Mouse (Mus musculus) induced T-regulatory cell, adult 2 months (primary cell): ENCODE data around the gene Neil3.
"Not testable (repeated sequence)": the region's sequence is repeated elsewhere in the genome, so short reads cannot be mapped to it uniquely, and the experiment has no call there.

Experiments
- DNase-seq: peaks from one replicate; pipeline ENCODE4 v3.0.0-alpha.2; 2012; ENCODE audit warnings: low read depth

Neil3 gene

DNA sequence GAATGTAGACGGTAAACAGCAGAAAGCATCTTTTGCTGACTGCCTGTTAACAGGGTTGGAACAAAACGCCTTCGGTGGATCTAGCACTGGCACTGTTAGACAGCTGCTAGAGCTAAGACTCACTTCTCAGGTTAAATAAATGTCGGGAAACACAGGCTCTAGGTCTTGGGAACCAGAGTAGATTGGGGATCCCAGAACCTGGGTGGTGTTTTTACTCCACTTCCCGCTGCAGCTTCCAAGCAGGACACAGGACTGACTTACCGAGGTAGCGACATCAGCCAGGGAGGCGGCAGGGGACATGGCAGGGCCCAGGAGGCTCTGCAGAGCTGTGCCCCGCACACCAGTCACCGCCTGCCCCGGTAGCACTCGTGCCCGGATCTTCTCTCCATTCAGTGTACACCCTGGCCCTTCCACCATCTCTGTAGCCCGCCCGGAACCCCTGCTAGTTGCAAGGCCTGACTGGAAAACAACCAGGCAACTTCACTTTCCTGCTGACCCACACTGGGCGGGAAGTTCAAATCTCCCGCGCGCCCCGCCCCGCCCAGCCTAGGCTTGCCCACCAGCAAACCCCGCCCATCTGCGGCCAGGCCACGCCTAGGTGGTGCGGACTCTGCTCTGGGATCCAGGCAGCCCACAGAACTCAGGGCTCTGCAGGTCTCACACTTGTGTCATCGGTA lies at the start of gene Neil3:
TSS of gene Neil3 (minus strand) at position 571 of the 677 bp plus-strand sequence.
- DNase-seq, result peak; percentile 88

DNA sequence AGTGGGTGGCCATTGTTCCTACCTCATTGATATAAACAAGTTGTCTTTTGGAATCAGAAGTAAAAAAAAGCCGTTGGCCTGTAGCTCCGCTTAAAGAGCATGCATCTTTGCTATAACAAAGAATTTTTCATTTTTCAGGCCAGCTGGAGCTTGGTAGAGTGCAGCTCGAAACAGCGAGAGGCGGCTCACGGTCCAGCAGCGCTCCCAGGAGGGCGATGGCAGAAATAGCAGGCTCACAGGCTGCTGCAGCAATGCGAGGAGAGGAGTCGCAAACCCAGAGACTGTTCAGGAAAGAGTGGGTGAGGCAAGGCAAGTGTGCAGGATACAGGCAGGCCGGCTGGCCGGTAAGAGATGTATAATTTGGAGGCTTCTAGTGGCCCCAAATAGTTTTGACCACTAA lies 42.0 kb upstream of the Neil3 start:
- no peak for DNase-seq

DNA sequence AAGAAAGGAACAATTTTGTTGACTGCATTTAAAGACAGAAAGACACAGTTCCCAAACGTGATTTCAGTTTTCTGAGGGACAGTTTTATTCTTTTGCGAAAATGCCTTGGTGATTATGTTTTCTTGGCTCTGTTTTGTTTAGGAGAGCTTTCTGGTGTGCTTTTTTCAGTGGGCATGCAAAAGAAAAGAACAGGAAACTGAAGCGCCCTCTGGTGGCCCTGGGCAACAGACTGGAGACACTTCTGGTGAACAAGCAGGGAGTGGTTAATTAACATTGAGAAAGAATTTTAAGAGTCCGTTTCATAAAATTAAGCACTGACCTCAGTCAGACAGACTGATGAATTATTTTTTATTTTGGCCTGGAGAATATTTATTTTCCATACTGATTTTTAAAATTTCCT lies 25.1 kb upstream of the Neil3 start:
- DNase-seq, result peak; percentile 72

DNA sequence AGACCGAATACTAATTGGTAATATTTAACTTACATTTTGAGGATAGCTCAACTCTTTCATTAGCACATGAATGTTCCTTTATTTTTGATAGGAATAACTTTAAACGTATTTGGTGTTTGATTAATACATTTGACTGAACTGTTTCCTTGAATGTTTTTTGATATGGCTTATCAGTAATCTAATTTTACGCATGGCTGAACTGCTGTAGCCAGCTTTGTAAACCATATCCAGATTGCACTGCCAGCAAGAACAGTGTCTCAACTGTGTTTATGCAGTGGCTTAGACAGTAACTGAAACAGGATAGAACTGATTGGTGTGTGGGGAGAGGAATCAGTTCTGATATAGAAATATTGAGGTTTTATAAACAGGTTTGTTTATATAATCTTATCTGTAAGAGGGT lies 22.6 kb upstream of the Neil3 start:
- no peak for DNase-seq

DNA sequence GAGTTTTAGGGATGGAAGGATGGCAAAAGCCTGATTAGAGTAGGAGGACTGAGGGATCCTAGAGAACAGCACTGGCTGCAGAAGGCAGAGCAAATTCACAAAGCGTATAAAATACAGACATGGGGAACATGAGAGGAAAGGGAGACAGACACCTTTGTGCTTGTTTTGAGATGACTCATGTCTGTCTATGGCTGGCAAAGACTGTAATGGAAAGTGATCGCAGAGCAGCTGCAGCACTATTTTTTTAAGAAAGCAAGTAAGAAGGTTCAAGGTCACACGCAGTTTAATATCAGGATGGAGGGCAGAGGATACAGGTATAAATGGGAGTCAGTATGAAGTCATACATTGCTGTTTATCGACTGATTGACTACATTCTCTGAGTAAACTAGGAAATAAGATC lies 8.2 kb downstream of the Neil3 start:
- DNase-seq, result peak; percentile 29

DNA sequence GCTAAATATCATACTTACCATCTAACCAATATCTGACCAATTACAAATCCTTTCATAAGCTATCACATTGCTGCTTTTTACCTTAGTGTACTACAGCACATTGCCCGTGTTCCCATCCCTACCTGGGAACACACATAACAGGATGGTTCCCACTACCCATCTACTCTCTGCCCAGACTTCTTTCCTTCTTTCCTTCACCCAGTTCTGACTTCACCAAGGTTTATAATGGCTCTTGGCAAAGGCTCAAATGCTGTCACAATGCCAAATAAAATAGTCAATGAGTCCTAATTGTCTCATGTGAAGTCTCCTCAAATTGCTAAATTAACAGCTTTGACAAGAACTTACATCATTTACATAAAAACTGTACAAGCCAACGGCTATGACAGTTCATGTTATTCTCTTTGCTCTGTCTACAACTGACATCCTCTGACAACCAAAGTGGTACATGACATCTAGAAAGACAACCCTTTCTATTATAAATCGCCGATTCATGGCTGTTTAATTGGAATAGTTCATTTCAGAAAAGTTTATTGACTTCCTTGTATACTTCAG lies 9.9 kb downstream of the Neil3 start:
- no peak for DNase-seq

DNA sequence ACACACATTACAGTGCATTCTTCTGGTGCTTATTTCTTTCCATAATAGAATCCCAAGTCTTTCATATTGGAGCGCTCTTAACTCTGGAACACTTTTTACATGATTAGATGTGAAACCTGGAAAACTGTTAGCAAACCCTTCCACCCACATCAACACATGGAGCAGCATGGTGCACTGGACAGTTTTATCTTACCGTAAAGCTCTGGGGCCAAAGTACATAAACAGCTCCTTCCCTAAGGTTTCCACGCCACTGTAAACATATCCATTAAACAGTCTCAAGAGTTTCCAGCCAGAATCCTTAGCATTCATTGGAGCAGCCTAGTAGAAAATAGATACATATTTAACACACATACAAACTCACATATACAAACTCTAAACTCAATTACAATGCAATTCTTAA lies 15.4 kb downstream of the Neil3 start:
- DNase-seq, result no peak

DNA sequence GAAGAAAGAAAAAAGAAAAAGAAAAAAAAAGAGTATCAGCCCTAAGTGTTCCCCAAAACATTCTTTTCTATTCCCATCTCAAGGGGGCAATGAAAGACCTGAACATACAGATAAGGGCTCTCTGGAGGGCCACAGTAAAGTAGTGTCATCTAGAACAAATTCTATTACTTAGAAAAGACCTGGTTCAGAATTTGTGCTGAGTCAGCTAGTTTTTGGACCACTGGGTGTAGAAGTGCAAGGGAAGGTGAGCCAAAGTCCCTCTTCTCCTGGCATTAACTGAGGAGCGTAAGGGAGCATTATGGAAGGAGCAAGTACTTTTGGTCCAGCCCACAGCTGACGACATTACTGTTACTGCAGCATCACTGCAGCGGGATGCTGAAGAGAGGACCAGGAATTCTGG lies 19.7 kb downstream of the Neil3 start:
- DNase-seq, result no peak

DNA sequence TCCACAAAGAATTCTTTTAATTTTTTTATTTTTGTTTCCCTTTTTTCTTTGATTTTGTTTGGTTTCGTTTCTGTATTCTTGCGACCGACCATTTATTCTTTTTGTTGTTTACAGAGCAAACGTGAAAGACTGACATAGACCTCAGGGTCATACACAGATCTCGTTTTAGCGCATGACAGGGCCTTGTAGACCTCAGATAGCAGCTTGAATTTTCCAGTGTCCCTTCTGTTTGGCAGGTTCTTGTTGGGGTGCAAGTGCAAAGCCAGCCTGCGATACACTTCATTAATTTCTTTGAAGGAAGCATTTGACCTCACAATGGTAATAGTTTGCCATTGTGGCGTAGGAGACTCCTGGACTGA lies 24.6 kb downstream of the Neil3 start:
- no peak for DNase-seq

DNA sequence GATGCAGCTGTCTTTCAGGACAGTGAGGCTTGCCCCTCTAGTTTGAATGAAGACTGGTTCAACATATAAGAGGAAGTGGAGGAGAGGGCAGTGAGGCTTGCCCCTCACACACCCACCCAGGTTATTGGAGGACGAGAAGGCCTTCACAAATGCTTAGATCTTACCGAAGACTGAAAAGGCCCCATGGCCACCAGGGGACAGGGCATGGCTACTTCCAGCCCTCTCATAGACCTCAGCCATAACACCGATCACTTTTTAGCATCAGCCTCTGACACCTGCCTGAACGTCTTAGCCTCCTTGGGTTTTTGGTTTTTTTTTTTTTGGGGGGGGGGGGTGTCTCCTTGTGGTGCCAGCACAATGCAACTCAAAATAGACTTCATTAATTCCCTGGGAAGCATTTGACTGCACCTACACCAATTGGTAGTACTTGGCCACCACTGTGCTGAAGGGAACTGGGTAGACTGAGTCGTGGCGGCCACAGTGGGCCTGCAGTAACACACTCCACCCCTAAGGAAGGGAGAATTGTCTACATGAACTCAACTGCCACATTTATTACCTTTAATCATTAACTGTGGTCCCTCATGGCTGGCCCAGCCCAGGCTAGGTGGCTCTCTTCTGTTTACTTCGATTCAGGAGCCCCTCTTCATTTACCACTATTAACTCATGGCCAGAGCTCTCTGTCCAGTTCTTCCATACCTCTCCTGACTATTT lies 25.1 kb downstream of the Neil3 start:
- DNase-seq, result no peak

DNA sequence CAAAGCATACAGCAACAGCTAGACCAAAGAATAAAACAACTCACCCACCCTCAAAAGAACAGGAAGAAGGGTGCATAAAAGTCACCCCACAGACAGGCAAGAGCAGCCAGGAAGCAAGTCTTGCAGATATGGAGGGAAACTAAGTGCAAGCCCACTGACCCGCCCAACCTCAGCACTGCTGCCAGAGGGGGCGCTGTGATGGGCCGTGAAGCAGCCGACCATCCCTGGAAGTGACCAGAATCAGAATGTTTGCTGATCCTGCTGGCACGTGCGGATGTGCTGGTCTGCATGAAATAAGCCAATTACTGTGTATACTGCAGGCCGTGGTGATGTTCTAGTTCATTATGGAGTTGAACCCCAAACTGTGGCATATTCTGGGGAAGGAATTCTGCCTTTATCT lies 26.6 kb downstream of the Neil3 start:
- peak; percentile 14 for DNase-seq

DNA sequence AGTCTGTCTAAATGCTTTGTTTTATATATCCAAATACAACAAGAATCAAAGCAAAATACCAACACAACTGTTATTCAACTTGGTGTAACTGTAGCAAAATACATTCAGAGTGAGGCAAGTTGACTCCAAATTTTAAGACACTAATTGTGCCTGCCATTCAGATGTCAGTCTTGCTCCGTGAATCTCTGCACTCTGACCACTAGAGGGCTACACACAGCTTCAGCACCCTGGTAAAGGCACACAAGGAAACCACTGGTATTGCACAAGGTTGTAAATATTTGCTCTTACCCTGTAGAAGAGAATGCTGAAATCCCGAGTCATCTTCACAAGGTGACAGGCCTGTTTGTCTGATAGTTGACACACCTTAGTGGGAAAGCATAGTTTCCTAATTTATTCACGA lies 31.8 kb downstream of the Neil3 start:
- peak; percentile 71 for DNase-seq

DNA sequence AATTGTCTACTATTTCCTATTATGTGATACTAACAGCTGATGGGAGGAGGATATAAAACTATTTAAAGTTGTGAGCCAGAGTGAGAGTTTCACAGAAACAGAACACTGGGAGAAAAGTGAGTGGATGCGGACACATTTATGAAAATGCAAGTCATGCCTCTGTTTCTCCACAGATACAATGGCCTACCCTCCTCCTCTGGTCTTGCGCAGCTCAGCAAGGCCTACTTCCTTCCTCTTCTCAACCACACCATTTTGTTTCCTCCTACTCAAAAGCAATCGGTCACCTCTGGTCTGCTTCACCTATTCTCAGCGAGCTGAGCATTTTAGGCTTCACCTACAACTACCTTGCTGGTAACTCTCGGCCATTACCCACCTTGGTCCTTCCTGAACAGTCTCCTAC lies 34.0 kb downstream of the Neil3 start:
- no peak for DNase-seq

DNA sequence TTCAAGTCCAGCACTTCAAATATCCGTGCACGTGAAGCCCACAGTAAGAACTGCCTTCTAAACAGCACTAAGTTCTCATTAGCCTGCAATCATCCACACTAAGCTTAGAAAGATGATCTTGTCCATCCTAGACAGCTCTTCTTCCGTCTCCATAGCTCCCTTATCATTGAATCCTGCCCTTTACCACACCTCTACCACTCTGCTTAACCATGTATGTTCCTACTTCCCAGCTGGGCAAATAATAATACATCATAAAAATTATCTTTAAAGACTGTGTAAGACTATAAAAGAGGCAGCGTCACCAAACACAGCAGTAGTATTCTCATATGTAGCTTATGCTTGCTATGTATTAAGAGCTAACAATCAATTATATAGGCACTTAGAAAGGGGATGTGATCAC lies 35.2 kb downstream of the Neil3 start:
- DNase-seq, result no peak

DNA sequence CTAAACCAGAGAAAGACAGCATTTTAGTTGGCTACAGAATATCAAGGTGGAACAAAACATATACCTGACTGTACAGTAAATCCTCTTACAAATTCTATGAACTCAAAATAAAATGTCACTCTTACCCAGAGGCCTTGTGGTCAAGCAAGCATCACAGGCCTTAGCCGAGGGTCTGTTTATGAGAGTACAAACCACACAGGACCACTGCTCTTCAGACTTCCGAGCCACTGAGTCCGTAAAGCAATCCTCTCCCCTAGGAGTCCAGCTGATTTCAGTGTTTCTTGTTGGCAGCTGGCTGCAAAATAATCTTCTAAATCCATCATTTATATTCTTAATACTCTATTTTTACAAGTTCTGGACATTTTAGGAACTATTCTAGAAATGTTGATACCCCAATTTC lies 38.0 kb downstream of the Neil3 start:
- no peak for DNase-seq

DNA sequence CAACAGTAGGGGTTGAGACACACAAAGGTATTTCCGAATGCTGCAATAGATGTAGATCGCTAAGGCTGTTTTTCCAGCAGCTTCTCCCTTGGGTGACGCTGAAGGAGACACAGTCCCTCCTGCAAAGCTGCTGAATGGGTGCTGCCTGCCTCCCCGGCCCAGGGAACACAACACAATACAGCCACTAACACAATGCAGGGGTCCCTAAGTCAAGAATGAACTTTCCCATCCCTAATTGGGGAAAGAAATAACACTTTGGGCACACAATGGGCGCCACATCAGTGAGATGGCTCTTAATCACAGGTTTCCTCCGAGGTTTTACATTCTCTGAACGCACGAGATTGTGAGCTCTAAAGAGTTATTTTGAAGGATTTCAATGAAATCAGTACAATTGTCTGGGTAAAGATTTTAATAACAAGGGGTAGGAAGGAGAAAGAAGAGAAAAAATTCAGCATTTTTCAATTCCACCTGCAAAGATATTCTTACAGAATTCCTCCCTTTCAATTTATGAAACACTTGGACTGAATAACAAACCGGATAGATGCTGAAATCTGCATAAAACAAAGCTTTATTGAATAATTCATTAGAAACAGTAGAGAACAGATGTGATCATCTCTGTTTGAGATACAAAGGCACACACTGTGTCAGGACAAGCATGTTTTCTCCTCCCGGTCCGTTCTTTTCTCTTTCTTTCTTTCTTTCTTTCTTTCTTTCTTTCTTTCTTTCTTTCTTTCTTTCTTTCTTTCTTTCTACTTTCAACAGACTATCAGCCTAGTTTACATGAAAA lies 38.6 kb downstream of the Neil3 start:
- no peak for DNase-seq

DNA sequence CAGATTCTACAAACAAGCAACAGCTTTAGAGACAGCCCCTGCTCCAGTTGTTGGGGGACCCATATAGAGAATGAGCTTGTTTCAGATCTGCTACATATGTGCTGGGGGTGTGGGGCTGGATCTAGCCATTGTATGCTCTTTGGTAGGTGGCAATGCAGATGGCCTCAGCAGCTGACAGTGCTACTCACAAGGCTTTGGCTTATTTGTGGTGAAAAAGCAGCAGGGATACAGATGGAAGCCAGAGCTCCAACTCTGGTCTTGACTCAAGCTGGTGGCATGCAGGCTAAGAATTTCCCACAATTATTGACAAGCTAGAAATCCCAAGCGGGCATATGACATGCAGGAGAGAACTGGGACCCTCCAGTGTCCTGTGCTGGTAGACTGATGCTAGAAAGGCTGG lies 40.8 kb downstream of the Neil3 start:
- DNase-seq, result no peak

DNA sequence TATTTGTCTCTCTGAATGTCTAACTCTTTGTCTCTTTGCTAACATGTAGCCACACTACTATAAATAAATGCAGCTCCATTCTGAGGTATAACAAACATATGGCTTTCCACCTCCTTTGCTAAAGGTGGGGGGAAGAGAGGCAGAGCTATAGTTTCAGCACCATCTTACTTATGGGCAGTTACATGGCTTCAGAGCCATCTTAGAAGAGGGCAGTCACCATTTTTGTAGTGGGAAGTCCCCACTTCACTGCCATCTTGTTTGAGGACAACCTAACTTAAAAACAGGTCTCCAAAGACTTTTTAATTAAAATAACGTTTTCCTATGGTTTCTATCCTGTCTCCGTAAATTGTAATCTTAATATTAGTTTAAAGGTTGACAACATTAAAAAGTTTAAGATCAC lies 47.1 kb downstream of the Neil3 start:
- no peak for DNase-seq

DNA sequence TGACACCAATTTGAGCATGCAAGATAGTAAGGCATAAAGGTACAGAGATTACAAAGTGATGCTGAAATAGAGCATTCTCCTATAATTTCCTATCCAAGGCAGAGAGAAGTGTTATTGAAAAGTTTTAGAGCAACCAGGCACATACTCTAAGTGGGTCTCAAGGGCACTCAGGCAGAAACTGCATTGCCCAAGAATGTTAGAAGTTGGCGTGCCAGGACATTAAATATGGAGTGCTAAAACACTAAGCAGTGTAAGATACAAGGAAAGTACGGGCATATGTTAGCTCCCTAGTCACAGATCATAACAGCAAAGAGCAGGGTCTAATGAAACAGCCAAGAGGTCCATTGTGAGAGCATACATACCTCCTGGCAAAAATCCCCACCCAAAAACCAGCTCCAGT lies 65.3 kb downstream of the Neil3 start:
- DNase-seq, result no peak

DNA sequence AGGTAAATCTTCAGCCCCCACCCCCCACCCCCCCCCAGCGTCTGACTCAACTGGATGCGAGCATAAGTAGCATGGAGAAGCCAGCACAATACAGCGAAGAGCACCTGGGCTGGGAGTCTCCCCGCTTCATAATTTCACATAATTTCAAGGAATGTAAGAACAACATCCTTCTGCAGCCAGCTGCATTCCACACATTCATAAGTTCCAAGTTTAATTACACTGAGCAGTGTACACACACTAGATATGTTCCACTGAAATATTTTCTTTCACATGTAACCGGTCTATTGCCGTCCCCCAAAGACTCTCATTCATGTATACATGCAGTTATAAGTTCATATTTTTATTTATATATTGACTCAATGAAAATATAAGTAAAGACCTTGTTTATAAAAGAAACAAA lies 72.6 kb downstream of the Neil3 start:
- DNase-seq, result no peak

DNA sequence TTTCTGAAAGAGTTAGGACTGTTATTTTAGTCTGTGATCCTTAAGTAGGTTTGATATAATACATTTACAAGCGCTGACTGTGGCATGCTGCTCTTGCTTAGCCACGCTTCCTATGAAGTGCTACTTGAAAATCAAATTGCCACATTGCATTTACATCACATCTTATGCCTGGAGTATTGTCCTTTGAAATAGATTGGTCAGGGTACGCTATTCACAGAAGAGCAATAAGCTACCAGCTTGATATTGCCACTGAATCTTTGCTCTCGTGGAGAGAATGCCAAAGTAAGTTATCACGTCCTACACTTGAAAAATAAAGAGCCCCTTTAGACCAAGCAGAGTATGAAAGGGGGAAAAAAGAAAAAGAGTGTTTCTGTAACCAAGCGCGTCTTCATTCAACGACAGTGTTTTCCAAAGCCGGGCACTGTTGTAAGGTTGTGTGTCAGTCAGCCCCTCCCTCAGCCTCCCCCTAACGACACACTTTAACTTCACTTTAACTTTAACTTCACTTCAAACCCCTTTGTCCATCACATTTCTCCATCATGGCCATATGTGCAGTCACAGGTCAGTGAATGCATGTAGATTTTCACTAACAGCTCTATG lies 76.3 kb downstream of the Neil3 start:
- no peak for DNase-seq

DNA sequence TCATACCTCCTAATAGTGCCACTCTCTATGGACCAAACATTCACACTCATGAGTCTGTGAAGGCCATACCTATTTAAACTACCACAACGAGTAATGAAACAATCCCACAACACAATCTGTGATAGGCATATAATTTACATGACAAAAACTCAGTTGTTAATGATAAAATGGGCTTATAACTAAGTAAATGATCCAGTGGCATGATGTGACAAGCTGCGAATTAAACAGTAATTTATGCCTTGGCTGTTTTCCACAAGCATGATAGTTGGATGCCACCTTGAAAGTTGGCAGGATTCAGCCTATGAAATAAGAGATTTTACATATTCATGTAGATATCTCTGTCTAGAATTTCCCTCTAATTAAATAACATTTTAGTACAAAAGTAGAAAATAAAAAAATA lies 99.3 kb downstream of the Neil3 start:
- DNase-seq, result no peak

DNA sequence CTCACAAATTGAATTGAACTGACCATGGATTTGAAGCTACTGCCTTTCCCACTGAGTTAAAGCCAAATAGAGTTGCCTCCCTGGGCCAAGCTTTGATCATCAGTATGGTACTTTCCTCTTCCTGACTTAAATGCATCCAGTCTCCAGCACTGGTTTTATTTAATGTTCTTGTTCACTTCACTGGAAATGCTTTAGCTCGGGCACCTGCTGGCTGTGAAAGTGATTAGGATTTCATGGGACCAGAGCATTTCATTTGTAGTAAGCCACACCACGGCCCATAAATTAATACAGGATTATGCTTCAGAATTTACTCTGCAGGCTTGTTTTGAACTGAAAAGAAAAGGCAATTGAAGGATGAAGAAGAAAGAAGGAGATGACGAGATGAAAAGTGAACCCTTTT lies 100.8 kb downstream of the Neil3 start:
- DNase-seq, result not testable (repeated sequence)
